Mouse (Mus musculus): ENCODE results near the gene Spata13.

- TF ChIP-seq POLR2A (IDR thresholded peaks at IDR 0.05; ENCODE audit: borderline replicate concordance, low read depth, low read length) (no peak), CTCF (IDR thresholded peaks at IDR 0.05; ENCODE audit: low read depth, low read length) (no peak)
These were observed 103.4 kb downstream of the Spata13 start for GRCm38 (mm10) chr14:60737202-60737611.
